Mouse (Mus musculus) cerebellum, postnatal 36 days (tissue): Measurements from ENCODE around the gene Nr1i2.
A peak's percentile ranks its signal among the peaks of the same experiment; 100 is the strongest.
"Not testable (repeated sequence)": the region's sequence is repeated elsewhere in the genome, so short reads cannot be mapped to it uniquely, and the experiment has no call there.

Source experiments
- DNase-seq, 2 experiments: peaks; one replicate each; pipeline ENCODE4 v3.0.0; 2021 to 2022; ENCODE audit warnings: mixed read lengths in 2 of 2

Gene Nr1i2

GRCm38 (mm10) chr16:38287357-38287756 is 7.3 kb downstream of the Nr1i2 start:
- no peak for DNase-seq

- DNase-seq, result no peak
These were observed 8.1 kb downstream of the Nr1i2 start for GRCm38 (mm10) chr16:38286541-38286940.

DNA sequence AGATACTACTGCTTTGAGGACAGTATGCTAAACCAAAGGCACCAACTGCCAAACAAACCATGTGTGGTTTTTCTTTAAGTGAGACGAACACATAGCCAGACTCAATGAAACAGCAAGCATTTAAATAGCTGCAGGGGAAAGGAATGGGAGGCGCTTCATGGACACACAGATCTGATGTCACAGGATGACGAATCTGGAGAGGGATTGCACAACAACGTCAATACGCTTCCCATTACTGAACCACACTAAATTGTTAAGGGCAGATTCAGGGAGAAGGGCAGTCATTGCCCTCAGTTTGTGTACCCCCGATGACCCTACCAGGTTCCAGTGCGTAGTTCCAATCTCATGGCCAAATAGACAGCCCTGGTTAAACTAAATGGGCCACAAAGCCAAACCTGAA is 8.8 kb downstream of the Nr1i2 start:
- DNase-seq, result no peak

DNA sequence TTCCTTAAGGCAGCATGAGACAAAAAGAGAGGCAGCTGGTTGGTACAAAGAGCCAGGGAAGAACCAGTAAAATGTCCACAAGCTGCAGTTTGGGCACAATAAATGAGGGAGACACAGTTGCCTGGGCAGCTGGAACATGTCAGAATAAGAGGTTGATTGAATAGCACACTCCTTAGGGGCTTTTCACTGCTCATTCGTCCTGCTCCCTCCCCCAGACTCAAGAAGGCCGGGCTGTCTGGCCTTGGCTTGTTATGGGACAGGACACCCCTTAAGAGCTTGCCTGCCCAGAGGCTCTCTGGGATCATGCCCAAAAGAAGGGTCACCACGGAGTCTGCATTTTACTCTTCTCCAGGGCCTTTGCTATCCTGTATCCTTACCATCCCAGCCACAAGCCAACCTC is 11.3 kb downstream of the Nr1i2 start:
- no peak for DNase-seq

DNA sequence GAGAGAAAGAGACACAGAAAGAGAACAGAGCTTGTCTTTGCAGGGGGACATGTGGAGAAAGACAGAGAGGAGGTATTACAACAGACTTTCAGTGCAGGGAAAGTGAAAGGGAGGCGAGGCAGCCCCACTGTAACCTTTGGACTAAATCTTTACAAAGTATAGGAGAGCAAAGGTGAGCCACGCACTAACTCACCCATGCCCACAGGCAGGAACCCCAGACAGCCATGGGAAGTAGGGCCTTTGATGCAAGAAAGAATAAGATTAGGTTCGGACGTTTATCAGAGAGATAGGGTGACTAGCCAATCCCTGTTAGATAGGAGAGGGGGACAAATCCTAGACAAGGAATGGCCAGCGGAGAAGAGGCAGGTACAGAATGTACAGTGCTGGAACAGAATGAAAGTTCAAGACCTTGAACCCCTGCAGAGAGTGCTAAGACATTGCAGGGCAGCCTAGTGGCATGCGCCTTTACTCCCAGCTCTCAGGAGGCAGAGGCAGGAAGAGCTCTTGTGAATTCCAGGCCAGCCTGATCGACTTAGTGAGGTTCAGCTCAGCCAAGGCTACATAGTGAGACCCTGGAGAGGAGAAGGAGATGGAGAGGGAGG is 12.0 kb downstream of the Nr1i2 start:
- no peak for DNase-seq

DNA sequence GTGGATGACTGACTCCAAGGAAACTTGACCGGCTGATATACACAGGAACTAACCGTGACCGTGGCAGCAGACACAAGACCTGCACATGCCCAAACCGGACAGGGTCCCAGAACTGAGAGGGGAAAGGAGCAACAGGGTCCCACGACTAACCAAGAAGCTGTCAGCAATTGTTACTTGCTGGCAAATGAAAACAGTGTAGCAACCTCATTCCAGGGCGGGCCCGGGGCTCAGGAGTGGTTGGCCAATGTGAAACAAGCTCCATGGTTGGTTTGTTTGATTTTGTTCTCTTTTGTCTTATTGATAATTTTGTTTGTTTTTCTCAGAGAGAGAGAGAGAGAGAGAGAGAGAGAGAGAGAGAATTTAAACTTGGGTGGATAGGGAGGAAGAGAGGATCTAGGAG is 13.7 kb downstream of the Nr1i2 start:
- no peak for DNase-seq

- DNase-seq, result no peak
These were observed 14.8 kb downstream of the Nr1i2 start for GRCm38 (mm10) chr16:38279794-38280193.

DNA sequence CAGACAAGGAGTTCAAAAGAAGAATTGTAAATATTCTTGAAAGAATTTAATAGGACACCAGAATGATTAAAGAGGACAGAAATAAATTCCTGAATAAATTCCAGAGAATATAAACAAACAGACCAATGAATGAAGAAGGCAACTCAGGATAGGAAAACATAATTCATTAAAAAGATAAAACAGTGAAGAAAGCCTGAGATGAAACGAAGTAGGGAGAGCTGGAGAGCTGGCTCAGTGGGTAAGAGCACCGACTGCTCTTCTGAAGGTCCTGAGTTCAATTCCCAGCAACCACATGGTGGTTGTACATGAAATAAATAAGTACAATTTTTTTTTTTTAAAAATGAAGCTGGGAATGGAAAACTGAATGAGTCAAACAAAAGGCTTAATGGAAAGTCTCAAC is 19.9 kb downstream of the Nr1i2 start:
- no peak for DNase-seq

- no peak for DNase-seq
These were observed 22.1 kb downstream of the Nr1i2 start for GRCm38 (mm10) chr16:38272483-38272882.

DNA sequence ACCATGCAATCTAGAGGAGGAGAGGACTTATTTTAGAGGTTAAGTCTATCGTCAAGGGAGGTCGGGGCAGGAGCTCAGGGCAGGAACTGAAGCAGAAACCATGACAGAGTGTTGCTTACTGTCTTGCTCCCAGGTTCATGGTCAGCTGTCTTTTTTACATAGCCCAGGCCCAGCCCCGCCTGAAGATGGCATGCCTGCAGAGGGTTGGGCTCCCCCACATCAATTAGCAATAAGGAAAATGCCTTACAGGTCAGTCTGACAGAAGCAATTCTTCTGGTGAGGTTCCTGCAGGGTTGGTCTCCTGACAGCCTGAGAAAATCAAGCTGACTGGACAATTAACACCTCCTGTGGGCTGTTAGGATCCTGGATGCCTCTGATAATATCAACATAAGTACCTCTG is 23.0 kb downstream of the Nr1i2 start:
- DNase-seq, result no peak

DNA sequence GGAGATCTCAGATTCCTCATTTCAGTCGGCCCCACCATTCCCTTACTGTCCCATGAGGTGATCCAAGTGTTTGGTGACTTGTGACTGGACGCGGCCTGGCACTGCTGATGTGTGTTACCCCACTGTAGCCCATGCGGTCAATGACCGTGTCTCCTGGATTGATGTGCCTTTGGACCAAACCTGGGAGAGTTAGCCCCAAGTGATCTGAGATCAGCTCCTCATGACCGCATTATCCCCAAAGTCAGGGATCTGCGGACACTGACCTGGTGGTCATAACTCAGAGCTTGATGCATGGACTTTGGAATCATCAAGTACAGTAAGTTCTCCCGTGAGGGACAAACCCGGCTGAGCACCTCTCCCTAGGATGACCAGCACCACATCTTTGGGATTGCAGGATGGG is 38.7 kb downstream of the Nr1i2 start:
- no peak for DNase-seq

GRCm38 (mm10) chr16:38255107-38255506 is 39.5 kb downstream of the Nr1i2 start:
- no peak for DNase-seq

DNA sequence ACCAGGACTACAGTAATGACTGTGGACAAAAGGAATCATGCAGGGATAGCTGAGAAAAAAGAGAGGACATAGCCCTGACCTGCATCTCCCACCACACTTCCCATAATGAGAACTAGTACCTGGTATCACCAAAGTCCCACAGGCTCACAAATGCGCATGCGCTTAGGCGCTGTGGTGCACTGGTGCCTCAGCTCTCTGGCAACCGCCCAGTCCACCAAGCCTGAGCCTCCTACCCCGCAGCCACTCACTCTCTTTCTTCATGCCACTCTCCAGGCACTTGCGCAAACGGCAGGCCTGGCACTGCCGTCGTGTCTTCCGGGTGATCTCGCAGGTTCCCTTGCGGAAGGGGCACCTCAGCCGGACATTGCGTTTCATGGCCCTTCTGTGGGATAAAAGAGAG is 40.6 kb downstream of the Nr1i2 start:
- no peak for DNase-seq

- no peak for DNase-seq
These were observed 44.2 kb downstream of the Nr1i2 start for GRCm38 (mm10) chr16:38250467-38250866.

DNA sequence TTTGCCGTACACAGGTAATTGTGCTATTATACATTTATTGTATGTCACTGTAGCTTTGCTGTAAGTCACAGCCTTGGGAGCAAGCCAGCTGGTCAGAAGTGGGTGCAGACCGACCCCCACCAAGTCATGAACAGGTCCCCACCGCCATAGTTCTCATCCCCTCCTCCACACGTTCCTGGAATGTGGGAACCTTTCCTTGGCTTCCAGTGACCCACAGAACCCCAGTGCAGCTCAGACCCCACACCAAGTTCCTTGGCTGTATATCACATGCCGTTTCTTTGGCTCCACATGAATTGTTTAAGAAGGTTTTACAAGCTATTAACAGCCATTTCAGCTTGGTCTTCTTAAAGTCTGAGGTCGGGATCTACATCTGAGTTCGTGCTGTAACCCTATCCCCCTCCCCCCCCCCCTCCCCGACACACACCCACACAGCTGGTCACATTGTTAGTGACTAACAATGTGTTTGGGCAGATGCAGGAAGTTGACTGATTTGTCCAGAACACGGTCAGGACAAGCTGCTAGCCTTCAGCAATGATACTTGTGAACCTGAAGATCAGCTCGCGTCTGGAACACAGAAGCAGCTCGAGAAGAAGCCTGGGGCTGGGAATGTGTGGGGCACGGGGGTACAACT is 46.2 kb downstream of the Nr1i2 start:
- DNase-seq, result no peak

DNA sequence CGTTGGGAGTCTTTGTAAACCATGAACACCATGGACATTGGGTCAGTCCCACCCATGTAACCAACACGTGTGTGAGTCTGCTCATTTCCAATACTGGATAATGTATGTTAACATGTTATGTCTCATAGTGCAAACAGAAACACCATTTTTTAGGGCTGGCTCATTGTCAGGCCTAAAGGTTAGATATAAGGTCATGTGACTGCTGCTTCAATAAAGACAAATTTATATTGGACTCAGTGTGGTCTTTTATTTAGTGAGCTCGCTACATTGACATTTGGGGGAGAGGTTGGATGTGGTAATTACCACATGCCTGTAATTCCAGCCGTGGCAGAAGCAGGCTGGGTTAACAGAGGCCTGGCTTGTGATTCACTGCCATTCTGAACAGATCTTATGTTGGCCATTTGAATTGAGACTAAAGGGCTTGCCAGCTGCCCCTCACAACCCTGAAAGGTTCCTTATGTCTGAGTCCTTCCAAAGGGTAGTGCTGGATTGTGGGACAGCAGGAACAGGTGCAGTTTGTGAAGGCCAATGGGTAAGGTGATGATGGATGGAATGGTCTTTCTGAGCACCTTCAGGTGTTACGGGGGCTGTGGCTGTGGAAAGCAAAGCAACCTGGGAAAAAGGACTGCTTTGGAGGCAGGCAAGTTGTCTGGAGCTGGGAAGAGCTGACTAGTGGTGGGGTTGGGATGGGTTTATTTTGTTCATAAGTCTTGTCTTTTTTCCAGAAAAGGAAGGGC is 48.6 kb downstream of the Nr1i2 start:
- DNase-seq, result no peak

DNA sequence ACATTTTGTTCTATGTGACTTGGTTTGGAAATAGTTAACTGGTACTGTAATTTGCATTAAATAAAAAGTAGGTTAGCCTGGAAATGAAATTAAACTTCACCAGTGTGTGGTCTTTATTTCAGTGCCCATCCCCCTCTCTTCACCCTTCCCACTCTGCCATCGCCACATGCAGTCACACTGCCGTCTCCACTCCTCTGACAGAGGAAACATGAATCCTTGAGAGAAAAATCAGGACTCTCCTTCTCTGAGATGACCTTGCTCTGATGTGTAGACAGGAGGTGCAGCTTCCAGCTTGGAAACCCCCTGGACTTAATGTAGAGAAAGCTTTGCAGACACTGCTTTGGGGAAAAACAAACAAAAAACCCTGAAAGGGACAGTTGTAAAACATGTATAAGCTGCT is 49.2 kb downstream of the Nr1i2 start:
- no peak for DNase-seq

DNA sequence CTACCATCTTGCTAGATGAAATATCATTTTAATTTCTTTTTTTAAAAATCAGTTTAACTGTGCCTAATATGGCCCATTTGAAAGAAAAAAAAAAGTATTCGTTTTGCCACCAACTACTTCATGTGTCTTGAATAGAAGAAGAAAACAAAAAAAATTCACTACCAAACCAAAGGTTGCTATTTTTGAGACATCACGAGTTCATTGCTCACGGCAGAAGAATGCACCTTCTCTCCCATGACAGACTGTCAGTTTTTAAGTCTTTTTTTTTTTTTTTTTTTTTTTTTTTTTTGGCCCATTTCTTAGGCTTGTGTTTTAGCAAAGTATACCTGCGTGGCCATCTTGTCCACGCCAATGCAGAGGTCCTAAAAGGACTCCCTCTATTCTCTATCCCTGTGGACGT is 50.5 kb downstream of the Nr1i2 start:
- DNase-seq, result no peak

- DNase-seq, result no peak
These were observed 54.5 kb downstream of the Nr1i2 start for GRCm38 (mm10) chr16:38240167-38240566.

DNA sequence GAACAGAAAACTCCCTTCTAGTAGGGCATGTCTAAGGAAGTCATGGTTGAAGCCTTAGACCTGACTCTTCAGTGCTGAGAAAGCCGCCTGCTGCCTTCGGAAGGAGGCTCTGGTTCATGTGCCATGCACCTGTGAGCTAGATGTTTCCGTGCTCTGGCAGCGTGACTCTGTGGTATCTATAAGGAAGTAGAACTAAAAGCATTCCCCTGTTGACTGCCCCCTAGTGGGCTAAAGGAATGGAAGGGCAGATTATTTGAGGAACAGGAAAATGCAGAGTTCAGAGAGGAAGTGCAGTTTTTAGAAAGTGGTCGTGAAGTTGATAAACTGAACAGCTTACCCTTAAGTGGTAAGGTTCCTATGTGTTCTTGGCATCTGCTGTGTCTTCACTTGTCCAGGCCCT is 54.9 kb downstream of the Nr1i2 start:
- peak; percentile 12 to 28 for DNase-seq

DNA sequence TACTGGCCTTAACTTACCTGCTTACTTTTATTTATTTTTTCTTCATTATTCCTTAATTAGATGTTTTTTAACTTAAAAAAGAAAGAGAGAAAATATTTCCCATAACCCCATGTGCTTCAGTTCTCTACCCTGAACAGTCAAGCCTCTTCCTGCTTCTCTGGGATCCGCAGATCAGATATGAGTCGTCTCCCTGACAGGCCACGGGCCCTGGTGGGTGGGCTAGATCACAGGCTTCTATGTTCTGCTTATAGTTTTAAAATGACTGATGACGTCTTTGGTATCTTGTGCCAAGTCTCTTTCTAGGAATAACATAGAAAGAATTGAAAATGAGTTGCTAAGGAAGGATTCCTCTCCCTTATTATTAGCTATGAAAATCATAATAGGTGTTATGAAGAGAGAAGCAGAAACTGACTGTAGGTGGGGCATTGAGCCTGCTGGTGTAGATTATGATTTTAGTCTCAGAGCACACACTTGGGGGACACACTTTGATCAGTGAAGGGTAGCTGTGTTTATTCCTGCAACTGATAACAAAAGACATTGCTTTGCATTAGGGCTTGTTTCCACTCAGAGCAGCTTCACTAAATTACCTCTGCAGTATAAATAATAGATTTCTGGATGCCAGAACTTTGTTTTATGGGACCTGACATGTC is 57.6 kb downstream of the Nr1i2 start:
- DNase-seq, result no peak

- not testable (repeated sequence) for DNase-seq
These were observed 72.1 kb downstream of the Nr1i2 start for GRCm38 (mm10) chr16:38222491-38222890.

GRCm38 (mm10) chr16:38205272-38205671 is 89.4 kb downstream of the Nr1i2 start:
- DNase-seq, result no peak
